Mouse (Mus musculus): Measurements from ENCODE around the gene Dbh.

Dbh gene

GRCm38 (mm10) chr2:27218121-27218544, 53.1 kb downstream of the Dbh start:
- no peak for DNase-seq (ENCODE audit: low read depth, low spot score)

- DNase-seq (ENCODE audit: low read depth, low spot score), result no peak
Measured at GRCm38 (mm10) chr2:27218569-27218968, 53.5 kb downstream of the Dbh start.

GRCm38 (mm10) chr2:27223012-27223421, 58.0 kb downstream of the Dbh start:
- DNase-seq (ENCODE audit: low read depth, low spot score), result no peak

GRCm38 (mm10) chr2:27226572-27226971, 61.5 kb downstream of the Dbh start:
- DNase-seq (ENCODE audit: low read depth, low spot score), result no peak

GRCm38 (mm10) chr2:27228809-27229480, 63.9 kb downstream of the Dbh start:
- DNase-seq (ENCODE audit: low read depth, low spot score), result no peak

- no peak for DNase-seq (ENCODE audit: low read depth, low spot score)
Measured at GRCm38 (mm10) chr2:27229481-27230105, 64.6 kb downstream of the Dbh start.

GRCm38 (mm10) chr2:27232376-27232775, 67.3 kb downstream of the Dbh start:
- DNase-seq (ENCODE audit: low read depth, low spot score), result no peak
